Mouse (Mus musculus) kidney, postnatal 4 days (tissue): ENCODE measurements around the gene Ak3.

ENCODE experiments used
- DNase-seq, 2 experiments: peaks; one replicate each; pipeline ENCODE4 v3.0.0; 2021; ENCODE audit warnings: mixed read lengths in 2 of 2

Gene Ak3

GRCm38 (mm10) chr19:29047334-29048170 lies at the start of gene Ak3:
Gene Ak3, minus strand, starts transcription at chr19:29047961.
- peak; percentile 80 to 89 for DNase-seq

- DNase-seq = no peak
Observed at GRCm38 (mm10) chr19:29092194-29092593, 44.4 kb upstream of the Ak3 start.

- DNase-seq = no peak
Observed at GRCm38 (mm10) chr19:29088628-29089027, 40.9 kb upstream of the Ak3 start.

GRCm38 (mm10) chr19:29074802-29075201 lies 27.0 kb upstream of the Ak3 start:
- DNase-seq = peak; percentile 54

- DNase-seq = peak in 1 of 2 experiments; percentile 10
Observed at GRCm38 (mm10) chr19:29069195-29069594, 21.4 kb upstream of the Ak3 start.

- DNase-seq = peak; percentile 59 to 75
Observed at GRCm38 (mm10) chr19:29066981-29067471, 19.3 kb upstream of the Ak3 start.

- DNase-seq = peak; percentile 18 to 27
Observed at GRCm38 (mm10) chr19:29064451-29065102, 16.8 kb upstream of the Ak3 start.

GRCm38 (mm10) chr19:29063577-29064363 lies 16.0 kb upstream of the Ak3 start:
- DNase-seq = peak; percentile 96 to 97

- DNase-seq = no peak
Observed at GRCm38 (mm10) chr19:29063009-29063408, 15.2 kb upstream of the Ak3 start.

GRCm38 (mm10) chr19:29060299-29060698 lies 12.5 kb upstream of the Ak3 start:
- DNase-seq = no peak

GRCm38 (mm10) chr19:29059688-29060087 lies 11.9 kb upstream of the Ak3 start:
- no peak for DNase-seq

- DNase-seq = no peak
Observed at GRCm38 (mm10) chr19:29058741-29059140, 11.0 kb upstream of the Ak3 start.

GRCm38 (mm10) chr19:29055469-29055868 lies 7.7 kb upstream of the Ak3 start:
- DNase-seq = no peak

GRCm38 (mm10) chr19:29054594-29054993 lies 6.8 kb upstream of the Ak3 start:
- no peak for DNase-seq

GRCm38 (mm10) chr19:29052786-29053185 lies 5.0 kb upstream of the Ak3 start:
- DNase-seq = no peak

- no peak for DNase-seq
Observed at GRCm38 (mm10) chr19:29050186-29050980, 2.6 kb upstream of the Ak3 start.

- no peak for DNase-seq
Observed at GRCm38 (mm10) chr19:29049401-29050075, 1.8 kb upstream of the Ak3 start.

GRCm38 (mm10) chr19:29046961-29047333 lies 814 bp downstream of the Ak3 start:
- DNase-seq = no peak

GRCm38 (mm10) chr19:29045956-29046650 lies 1.7 kb downstream of the Ak3 start:
- peak; percentile 16 to 43 for DNase-seq

GRCm38 (mm10) chr19:29045369-29045768 lies 2.4 kb downstream of the Ak3 start:
- no peak for DNase-seq

- no peak for DNase-seq
Observed at GRCm38 (mm10) chr19:29044353-29044768, 3.4 kb downstream of the Ak3 start.
